Mouse (Mus musculus): ENCODE measurements around the gene Gpc6. TPM values are rescaled to one million over a fixed set of nuclear protein-coding genes. Genes with fewer than 3 reads are reported as not detected.

Gene Gpc6
- total RNA-seq, 2 experiments from 2014 or later = 11.0 to 13.5 TPM

DNA sequence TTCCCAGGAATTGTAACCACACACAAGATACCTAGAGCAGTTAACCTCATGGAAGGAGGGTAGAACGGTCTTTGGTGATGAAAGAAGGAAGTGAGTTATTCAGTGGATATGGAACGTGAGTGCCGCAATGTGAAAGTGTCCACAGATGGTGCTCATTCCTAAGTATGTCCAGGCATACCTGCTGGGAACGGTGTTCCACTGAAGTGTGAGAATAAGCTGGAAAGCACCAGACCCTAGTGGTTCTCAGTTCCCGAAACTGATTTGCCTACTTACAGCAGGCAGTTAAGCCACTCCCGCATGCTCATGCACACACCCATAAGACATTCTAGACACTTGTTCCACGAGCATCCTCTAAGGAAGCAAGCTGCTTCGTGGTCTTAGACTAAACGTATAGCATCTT lies 890.9 kb downstream of the Gpc6 start:
- no peak for DNase-seq (ENCODE audit: low spot score)
- intact Hi-C loops (cut with DNase I) = no loop called here

- intact Hi-C loops (cut with DNase I) = no loop called here
- DNase-seq (ENCODE audit: low spot score) = no peak
Observed at GRCm38 (mm10) chr14:117816706-117817105, 891.6 kb downstream of the Gpc6 start.

DNA sequence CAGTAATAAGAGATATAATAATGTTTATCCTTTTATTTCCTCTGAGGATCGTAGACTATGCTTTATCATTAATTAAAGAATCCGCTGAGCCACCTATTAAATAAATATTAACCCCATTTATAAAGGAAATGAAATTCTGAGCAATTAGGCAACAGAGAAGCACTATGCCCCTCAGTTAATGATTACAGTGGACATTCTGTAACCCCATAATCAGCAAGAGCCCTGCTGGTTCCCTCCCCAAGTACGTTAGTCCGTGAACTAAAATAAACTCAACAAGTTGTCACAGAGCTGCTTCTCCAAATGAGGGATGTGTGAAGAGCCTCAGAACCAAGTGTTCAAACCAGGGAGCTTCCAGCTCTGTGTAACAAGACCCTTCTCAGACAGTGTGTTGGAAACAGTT lies 892.1 kb downstream of the Gpc6 start:
- no peak for DNase-seq (ENCODE audit: low spot score)
- intact Hi-C loops (cut with DNase I) = no loop called here

GRCm38 (mm10) chr14:117824491-117824890 lies 899.4 kb downstream of the Gpc6 start:
- no peak for DNase-seq (ENCODE audit: low spot score)
- intact Hi-C loops (cut with DNase I) = no loop called here

GRCm38 (mm10) chr14:117826294-117827046 lies 901.4 kb downstream of the Gpc6 start:
- intact Hi-C loops (cut with DNase I) = no loop called here
- no peak for DNase-seq (ENCODE audit: low spot score)

- intact Hi-C loops (cut with DNase I) = loop anchor here (5.0 kb wide), 1 partner anchor 149 kb away; no protein-coding TSS in a partner anchor
Observed at GRCm38 (mm10) chr14:117831267-117831666, 906.2 kb downstream of the Gpc6 start.

GRCm38 (mm10) chr14:117831731-117832130 lies 906.6 kb downstream of the Gpc6 start:
- DNase-seq (ENCODE audit: low spot score) = no peak
- intact Hi-C loops (cut with DNase I) = loop anchor here (5.0 kb wide), 1 partner anchor 149 kb away; no protein-coding TSS in a partner anchor

More at GRCm38 (mm10) chr14:117831267-117831666, 906.2 kb downstream of the Gpc6 start:
- DNase-seq (ENCODE audit: low spot score) = no peak

GRCm38 (mm10) chr14:117835506-117835905 lies 910.4 kb downstream of the Gpc6 start:
- DNase-seq (ENCODE audit: low spot score) = no peak
- intact Hi-C loops (cut with DNase I) = no loop called here

- intact Hi-C loops (cut with DNase I) = no loop called here
- DNase-seq (ENCODE audit: low spot score) = no peak
Observed at GRCm38 (mm10) chr14:117837021-117837420, 911.9 kb downstream of the Gpc6 start.

GRCm38 (mm10) chr14:117837715-117838114 lies 912.6 kb downstream of the Gpc6 start:
- intact Hi-C loops (cut with DNase I) = no loop called here
- DNase-seq (ENCODE audit: low spot score) = no peak

DNA sequence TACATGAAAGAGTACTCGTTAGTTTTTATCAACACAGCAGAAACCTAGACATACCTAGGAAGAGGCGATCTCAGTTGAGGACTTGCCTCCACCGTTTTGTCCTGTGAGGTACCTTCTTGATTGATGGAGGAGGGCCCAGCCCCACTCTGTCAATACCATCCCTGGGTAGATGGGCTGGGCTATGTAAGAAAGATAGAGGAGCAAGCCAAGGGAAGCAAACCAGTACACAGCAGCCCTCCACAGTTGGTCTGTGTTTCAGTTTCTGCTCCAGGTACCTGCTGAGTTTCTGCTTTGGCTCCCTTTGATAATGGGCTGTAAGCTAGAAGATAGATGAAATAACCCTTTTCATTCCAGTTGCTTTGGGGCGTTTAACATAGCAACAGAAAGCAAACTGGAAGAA lies 916.1 kb downstream of the Gpc6 start:
- DNase-seq (ENCODE audit: low spot score) = no peak
- intact Hi-C loops (cut with DNase I) = no loop called here

GRCm38 (mm10) chr14:117841797-117842553 lies 916.9 kb downstream of the Gpc6 start:
- no peak for DNase-seq (ENCODE audit: low spot score)
- intact Hi-C loops (cut with DNase I) = no loop called here

GRCm38 (mm10) chr14:117849591-117850505 lies 924.7 kb downstream of the Gpc6 start:
- intact Hi-C loops (cut with DNase I) = no loop called here
- no peak for DNase-seq (ENCODE audit: low spot score)

DNA sequence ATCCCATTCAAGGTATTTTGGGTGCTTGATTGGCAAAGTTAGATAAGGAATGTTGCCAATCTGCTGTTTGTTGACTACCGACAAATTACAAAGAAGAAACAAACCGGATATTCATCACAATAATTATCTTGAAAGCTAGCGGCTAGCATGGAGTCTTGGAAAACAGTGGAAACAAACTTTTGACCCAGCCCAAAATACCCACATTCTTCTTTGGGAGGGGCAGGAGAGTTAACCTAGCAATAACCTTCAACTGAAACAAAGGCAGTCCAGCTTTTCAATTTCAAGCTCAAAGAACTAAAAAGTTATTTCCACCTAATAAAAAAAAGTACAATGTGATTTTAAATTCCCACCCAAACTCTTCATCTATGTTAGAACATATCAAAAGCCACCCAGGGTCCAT lies 927.2 kb downstream of the Gpc6 start:
- no peak for DNase-seq (ENCODE audit: low spot score)
- intact Hi-C loops (cut with DNase I) = no loop called here

DNA sequence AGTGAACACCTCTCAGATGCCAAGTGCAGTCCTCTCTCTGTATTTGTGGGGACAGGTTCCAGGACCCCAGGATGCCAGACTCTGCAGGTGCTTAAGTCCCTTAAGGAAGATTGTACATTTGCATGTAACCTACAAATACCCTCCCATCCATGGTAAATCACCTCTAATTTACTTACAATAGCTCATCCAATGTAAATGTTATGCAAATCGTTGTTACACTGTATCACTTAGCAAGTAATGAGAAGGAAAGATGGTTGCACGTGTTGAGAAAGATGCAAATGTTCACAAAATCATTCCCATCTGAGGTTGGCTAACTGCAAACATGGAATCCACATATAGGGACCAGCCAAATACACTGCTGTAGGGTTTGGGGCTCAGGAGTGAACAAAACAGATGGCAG lies 927.7 kb downstream of the Gpc6 start:
- intact Hi-C loops (cut with DNase I) = no loop called here
- no peak for DNase-seq (ENCODE audit: low spot score)

DNA sequence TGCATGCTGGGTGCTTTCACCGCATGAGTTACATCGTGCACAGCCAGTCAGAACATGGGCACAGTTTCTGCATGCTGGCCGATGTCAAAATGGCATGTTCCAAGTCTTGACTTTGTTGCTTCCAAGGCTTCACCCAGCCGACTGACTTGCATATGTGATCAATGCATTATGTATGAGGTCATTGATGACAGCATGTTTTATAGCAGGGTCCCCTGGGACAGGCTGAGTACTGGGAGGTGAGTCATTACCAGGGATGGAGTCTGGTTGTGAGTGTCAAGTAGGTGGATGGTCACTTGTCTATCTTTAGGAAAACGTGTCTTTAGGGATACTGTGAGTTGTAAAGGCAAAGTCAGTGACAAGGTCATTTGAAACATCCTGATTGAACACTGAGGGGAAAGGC lies 929.4 kb downstream of the Gpc6 start:
- intact Hi-C loops (cut with DNase I) = no loop called here
- DNase-seq (ENCODE audit: low spot score) = no peak

DNA sequence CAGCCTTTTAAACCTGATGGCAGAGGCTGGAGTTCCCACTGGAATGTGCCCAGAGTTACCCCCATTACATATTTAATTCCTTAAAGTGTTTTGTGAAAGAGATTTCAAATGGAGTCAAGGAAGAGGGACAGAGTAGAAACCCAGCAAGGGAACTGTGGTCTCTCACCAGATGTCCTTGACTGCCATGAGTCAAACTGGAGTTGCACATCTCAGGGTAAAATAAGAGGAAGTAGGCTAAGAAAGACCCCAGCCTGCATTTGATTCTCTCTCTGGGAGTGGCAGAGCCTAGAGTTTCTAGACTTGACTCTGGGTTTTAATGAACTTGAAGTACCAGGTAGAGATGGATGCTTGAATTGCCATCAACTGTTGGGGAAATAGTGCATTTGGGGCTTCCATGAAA lies 946.2 kb downstream of the Gpc6 start:
- intact Hi-C loops (cut with DNase I) = no loop called here
- DNase-seq (ENCODE audit: low spot score) = no peak

DNA sequence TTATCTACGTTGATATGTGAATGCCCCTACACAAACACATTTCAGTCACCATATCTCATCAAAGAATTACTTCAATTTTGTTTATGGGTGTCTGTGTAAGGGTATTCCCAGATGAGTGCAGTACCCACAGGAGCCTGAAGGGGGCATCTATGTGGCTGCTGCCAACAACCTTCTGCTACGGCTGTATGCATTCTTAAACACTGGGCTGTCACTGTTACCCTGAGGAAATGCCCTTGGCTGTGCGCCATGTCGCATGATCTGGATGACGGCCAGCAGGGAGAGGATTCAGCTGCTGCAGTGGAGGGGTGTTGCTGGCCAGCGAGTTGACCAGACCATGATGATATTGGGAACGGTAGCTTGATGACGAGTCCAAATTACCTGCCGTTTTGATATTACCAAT lies 954.2 kb downstream of the Gpc6 start:
- DNase-seq (ENCODE audit: low spot score) = no peak
- intact Hi-C loops (cut with DNase I) = no loop called here

DNA sequence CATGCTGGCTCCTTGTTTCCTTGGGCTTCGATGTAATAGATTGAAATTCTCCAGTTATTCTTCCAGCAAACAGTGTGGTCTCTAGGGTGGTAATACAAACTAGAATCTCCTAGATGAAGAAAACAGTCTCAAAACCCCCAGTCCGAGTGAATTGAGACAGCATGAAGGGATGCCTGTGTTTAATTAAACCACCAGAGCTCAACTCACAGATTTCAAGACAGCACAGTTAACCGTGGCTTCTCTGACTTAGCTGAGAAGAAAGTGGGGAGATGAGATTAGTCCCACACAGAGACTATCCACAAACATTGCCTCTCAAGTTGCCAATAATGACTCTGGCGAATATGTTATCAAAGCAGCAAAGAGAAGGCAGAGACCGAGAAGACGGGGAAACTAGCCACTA lies 956.0 kb downstream of the Gpc6 start:
- no peak for DNase-seq (ENCODE audit: low spot score)
- intact Hi-C loops (cut with DNase I) = no loop called here

- intact Hi-C loops (cut with DNase I) = no loop called here
- no peak for DNase-seq (ENCODE audit: low spot score)
Observed at GRCm38 (mm10) chr14:117882222-117882621, 957.1 kb downstream of the Gpc6 start.

Data from heart, postnatal 25 days (tissue).